Mouse (Mus musculus): ENCODE measurements around the gene Scgb1b20.
"Not testable (repeated sequence)": the region's sequence is repeated elsewhere in the genome, so short reads cannot be mapped to it uniquely, and the experiment has no call there.

Gene Scgb1b20

DNA sequence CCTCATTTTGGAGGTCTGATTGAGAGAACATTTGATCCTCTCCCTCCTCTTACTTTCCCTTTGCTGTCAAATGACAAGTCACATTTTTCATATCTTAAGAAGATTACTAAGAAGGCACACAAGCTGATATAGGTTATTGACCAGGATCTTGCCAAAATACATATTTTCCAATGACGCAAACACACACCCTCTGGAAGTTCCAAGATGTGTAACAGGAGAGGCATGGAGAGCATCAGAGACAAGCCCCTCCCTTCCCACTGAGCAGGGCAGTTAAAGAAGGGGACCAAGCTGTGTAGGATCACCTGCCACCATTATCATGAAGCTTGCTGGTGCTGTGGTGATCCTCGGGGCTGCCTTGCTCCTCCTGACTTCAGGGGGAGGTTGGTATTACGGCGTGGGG is at the start of gene Scgb1b20:
Gene Scgb1b20, plus strand, starts transcription at position 301 of the 400 bp plus-strand sequence.
- DNase-seq, result not testable (repeated sequence)

GRCm38 (mm10) chr7:33366222-33366621 is 6.8 kb upstream of the Scgb1b20 start, which contains the start of gene Scgb2b20:
TSS of gene Scgb2b20 (minus strand) at chr7:33366322.
- DNase-seq, result not testable (repeated sequence)

DNA sequence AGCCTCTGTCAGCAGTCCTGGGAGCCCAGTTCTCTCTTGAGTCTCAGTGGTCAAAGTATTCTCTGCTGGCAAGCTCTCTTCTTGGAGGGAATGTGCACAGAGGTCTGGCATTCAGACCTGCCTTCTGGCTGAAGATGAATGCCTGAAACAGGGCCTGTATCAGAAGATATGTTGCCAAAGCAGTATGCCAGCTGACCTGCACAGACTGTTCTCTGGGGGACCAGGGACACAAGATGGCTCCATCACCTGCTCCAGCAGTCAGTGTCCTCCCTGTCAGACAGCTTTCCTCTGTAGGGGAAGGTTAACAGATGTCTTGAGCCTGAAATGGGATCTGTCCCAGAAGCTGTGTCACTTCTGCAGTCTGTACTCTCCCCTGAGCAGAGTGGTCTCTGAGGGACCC is 26.7 kb downstream of the Scgb1b20 start:
- DNase-seq, result not testable (repeated sequence)

- no peak for DNase-seq
Measured at GRCm38 (mm10) chr7:33401650-33402049, 28.6 kb downstream of the Scgb1b20 start.

- DNase-seq, result not testable (repeated sequence)
Measured at GRCm38 (mm10) chr7:33409681-33410080, 36.6 kb downstream of the Scgb1b20 start.
